Mouse (Mus musculus) left cerebral cortex, postnatal 4 days (tissue): ENCODE data around the gene Zfp202. TPM values are rescaled to one million over a fixed set of nuclear protein-coding genes. Genes with fewer than 3 reads are reported as not detected.
A peak's percentile ranks its signal among the peaks of the same experiment; 100 is the strongest.

Source experiments
- DNase-seq: peaks from one replicate; pipeline ENCODE4 v3.0.0-alpha.2; 2022
- intact Hi-C: fragments of 180-260 bp; cut with DNase I; formaldehyde crosslinking; loops from one replicate; pipeline ENCODE4 v1.15.1; 2025
- total RNA-seq, 2 experiments: library from RNA; stranded (reverse); gene quantifications; 2 replicates each; pipeline ENCODE4 v1.2.3; 2021

Zfp202 gene
- total RNA-seq, 2 experiments from 2014 or later, result 8.5 to 9.1 TPM

- DNase-seq, result no peak
- intact Hi-C loops, result no loop called here
Measured at GRCm38 (mm10) chr9:40239749-40240148, 47.6 kb downstream of the Zfp202 start.

DNA sequence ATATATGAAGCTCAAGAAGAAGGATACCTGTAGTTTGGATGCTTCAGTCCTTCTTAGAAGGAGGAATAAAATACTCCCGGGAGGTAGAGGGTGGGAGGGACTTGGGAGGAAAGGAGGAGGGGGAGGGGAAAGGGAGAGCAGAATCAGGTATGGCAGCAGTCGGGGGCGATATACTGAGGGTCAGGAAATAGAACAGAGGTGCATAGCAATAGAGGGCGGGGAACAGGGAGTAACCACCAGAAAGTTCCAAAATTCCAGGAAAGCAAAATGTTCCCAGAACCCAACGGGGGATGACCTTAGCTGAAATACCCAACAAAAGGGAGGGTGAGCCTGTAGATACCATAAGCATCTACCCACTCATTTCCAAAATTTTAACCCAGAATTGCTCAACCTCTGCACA, 48.2 kb downstream of the Zfp202 start:
- DNase-seq, result no peak
- intact Hi-C loops, result no loop called here

DNA sequence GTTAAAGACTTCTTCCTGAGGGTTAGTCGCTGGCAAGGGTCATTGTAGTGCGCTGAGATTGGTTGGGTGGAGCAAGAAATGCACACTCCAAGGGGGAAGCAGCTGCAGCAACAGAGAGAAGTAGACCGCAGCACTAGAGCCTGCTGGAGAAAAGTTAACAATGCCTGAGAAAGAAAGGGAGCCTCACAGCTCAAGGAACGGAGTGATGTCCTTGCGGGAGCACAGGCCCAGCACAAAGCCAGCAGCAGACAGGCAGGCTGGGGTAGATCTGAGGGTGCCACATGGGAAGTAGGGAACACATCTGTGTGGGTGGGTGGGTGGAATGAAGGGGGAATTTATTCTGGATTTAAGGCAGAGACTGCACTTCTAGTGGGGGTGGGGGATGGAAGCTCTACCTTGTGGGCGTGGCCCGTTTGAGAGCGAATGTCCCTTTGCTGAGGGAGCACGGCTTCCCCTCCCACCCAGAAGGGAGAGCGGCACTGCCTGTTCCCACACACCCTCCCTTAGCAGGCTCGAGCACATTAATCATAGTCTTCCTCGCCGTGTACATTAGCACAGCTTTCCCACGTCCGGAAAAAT, 49.2 kb downstream of the Zfp202 start:
- intact Hi-C loops, result no loop called here
- DNase-seq, result peak; percentile 63

- peak; percentile 22 for DNase-seq
- intact Hi-C loops, result loop anchor here (2.0 kb wide), 1 partner anchor 29 kb away; no protein-coding TSS in a partner anchor
Measured at GRCm38 (mm10) chr9:40241951-40242888, 50.1 kb downstream of the Zfp202 start.

DNA sequence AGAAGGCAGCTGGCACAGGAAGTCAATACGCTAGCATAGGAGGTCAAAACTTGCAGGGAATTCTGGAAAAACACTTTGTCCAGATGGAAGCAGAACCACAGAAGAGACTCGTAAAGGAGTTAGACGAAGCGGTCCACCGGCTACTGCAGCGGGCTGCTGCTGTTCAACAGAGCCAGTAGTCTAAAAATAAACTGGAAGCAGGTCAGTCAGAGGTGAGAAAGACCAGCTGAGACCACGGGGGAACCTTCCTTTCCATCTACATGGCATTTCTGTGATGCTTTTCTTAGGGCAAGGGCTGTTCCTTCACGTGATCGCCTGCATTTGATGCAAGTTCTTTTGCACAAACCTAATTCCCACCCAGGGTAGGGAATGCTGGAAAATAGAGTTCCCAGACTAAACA, 53.4 kb downstream of the Zfp202 start:
- intact Hi-C loops, result no loop called here
- no peak for DNase-seq

- DNase-seq, result peak; percentile 49
- intact Hi-C loops, result no loop called here
Measured at GRCm38 (mm10) chr9:40245974-40246665, 54.0 kb downstream of the Zfp202 start.

DNA sequence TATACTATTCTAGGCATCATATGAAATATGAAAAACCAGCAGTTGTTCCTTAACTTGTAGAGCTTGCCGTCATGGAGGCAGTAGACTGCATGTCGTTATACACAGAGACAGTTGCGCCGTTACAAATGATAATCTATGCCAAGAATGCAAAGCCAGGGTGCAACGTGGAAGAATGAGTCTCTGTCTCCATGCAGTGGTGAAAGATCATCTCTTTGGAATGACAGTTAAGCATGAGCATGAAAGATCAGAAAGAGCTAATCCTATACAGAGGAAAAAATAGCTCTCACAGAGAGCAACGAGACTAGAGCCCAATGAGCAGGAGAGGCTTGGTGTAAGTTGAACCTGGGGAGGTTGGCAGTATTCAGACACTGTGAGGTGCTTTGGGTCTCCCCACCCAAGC, 54.6 kb downstream of the Zfp202 start:
- intact Hi-C loops, result no loop called here
- no peak for DNase-seq

- DNase-seq, result no peak
- intact Hi-C loops, result no loop called here
Measured at GRCm38 (mm10) chr9:40249106-40249505, 57.0 kb downstream of the Zfp202 start.

GRCm38 (mm10) chr9:40252459-40252858, 60.3 kb downstream of the Zfp202 start:
- intact Hi-C loops, result no loop called here
- no peak for DNase-seq

Other genes starting within 250 kb of the Zfp202 start
- gene Olfr975, start 240.3 kb upstream of the Zfp202 start, total RNA-seq, result under 1 TPM in 1 of 2 experiments, not detected in 1; 0.12 TPM
- gene Olfr976, start 231.2 kb upstream of the Zfp202 start, total RNA-seq, result not detected
- not detected for gene Olfr978, start 200.2 kb upstream of the Zfp202 start, total RNA-seq
- gene Olfr979, start 188.9 kb upstream of the Zfp202 start, total RNA-seq, result not detected
- gene Olfr980, start 182.7 kb upstream of the Zfp202 start, total RNA-seq, result not detected
- gene Olfr981, start 170.9 kb upstream of the Zfp202 start, total RNA-seq, result not detected
- not detected for gene Olfr982, start 118.5 kb upstream of the Zfp202 start, total RNA-seq
- not detected for gene Olfr983, start 98.7 kb upstream of the Zfp202 start, total RNA-seq
- gene Olfr984, start 78.1 kb upstream of the Zfp202 start, total RNA-seq, result not detected
- not detected for gene Olfr985, start 62.1 kb upstream of the Zfp202 start, total RNA-seq
- gene Tmem225, start 44.2 kb upstream of the Zfp202 start, total RNA-seq, result not detected
- gene Olfr986, start 11.4 kb upstream of the Zfp202 start, total RNA-seq, result not detected
- gene Scn3b, start 76.9 kb downstream of the Zfp202 start, total RNA-seq, result 100 to 1,000 TPM; 176 to 194 TPM